Mouse (Mus musculus) cerebellum, adult 2 months (tissue): ENCODE measurements around the gene Gtf3c5.

Experiments
- CTCF ChIP-seq: fragments of 200-500 bp; IDR thresholded peaks from 2 replicates; pipeline ENCODE4 v1.5.1; 2011; ENCODE audit warnings: low read depth, mild to moderate bottlenecking, control low read depth, low read length, moderate library complexity, borderline replicate concordance; ENCODE audit not compliant: insufficient read depth
- POLR2A ChIP-seq: fragments of 200-500 bp; IDR thresholded peaks from 2 replicates; pipeline ENCODE4 v1.6.1; 2011; ENCODE audit warnings: low read length, control low read depth, borderline replicate concordance; ENCODE audit not compliant: insufficient read depth

DNA sequence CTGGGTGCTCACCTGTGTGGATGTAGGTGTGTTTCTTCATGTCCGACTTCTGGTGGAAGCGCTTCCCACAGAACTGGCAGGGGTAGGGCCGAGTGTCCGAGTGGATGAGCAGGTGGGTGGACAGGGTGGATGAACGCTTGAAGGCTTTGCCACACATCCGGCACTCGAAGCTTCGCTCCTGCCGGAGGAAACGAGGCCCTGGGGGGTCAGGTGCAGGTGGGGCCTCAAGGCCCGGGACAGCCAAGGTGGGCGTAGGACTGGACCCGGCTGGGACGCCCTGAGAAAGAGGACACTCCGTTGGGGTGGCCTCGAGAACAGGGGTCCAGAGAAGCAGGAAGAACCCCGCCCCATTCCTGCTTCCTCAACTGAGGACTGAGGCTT lies 27.8 kb upstream of the Gtf3c5 start:
- TF ChIP-seq CTCF (no peak), POLR2A (no peak)
